Mouse (Mus musculus) liver, embryonic 15.5 days (tissue): ENCODE data around the gene Enoph1. TPM values are rescaled to one million over a fixed set of nuclear protein-coding genes. Genes with fewer than 3 reads are reported as not detected.

Experiments used
- ATAC-seq: fragments of 200-750 bp; cut with Nextera tagmentation; 2 replicates; pipeline ENCODE4 v1.8.0; 2017; ENCODE audit warnings: moderate number of reproducible peaks, mild to moderate bottlenecking, moderate library complexity; ENCODE audit not compliant: insufficient read depth
- H3K27ac ChIP-seq: fragments of 300-500 bp; sonication (generic); replicated peaks from 2 replicates; pipeline ENCODE4 v1.5.1; 2015; ENCODE audit warnings: mild to moderate bottlenecking, inconsistent platforms
- H3K27me3 ChIP-seq: fragments of 300-500 bp; sonication (generic); 2 replicates; pipeline ENCODE4 v1.6.1; 2015; ENCODE audit warnings: mild to moderate bottlenecking, inconsistent platforms
- H3K36me3 ChIP-seq: fragments of 300-500 bp; sonication (generic); replicated peaks from 2 replicates; pipeline ENCODE4 v1.6.1; 2015; ENCODE audit warnings: moderate library complexity, mild to moderate bottlenecking, inconsistent platforms
- H3K4me1 ChIP-seq: fragments of 300-500 bp; sonication (generic); replicated peaks from 2 replicates; pipeline ENCODE4 v1.6.1; 2015; ENCODE audit warnings: inconsistent platforms
- H3K4me2 ChIP-seq: fragments of 300-500 bp; sonication (generic); 2 replicates; pipeline ENCODE4 v1.6.1; 2015; ENCODE audit warnings: moderate library complexity, mild to moderate bottlenecking, inconsistent platforms
- H3K4me3 ChIP-seq: fragments of 300-500 bp; sonication (generic); replicated peaks from 2 replicates; pipeline ENCODE4 v1.5.1; 2015; ENCODE audit warnings: mild to moderate bottlenecking, inconsistent platforms
- H3K9ac ChIP-seq: fragments of 300-500 bp; sonication (generic); 2 replicates; pipeline ENCODE4 v1.6.1; 2015; ENCODE audit warnings: moderate library complexity, mild to moderate bottlenecking, inconsistent platforms
- H3K9me3 ChIP-seq: fragments of 300-500 bp; sonication (generic); replicated peaks from 2 replicates; pipeline ENCODE4 v1.6.1; 2016; ENCODE audit warnings: inconsistent platforms
- WGBS: fragments of 180-500 bp; shearing (Covaris S2); methylation state at CpG from one replicate; pipeline ENCODE4 v1.1.7; 2015; ENCODE audit warnings: mixed read lengths; ENCODE audit not compliant: insufficient replicate concordance; 5-methylcytosine and 5-hydroxymethylcytosine counted together
- polyA plus RNA-seq: library from polyadenylated mRNA; unstranded; fragments of >200 nt; fragmentation: Nextera tagmentation; extraction: Ambion mirVana; gene quantifications from 2 replicates; pipeline ENCODE4 v1.2.1, GENCODE M21; 2015

Enoph1 gene
- polyA plus RNA-seq, 1 experiment from 2014 or later: 15.4 TPM

- Histone ChIP-seq H3K27ac (no peak overlapping the region; the same call in 1 of the 2 replicates), H3K4me2 (peak overlapping the region; percentile 18; the same call in 1 of the 2 replicates), H3K9me3 (no peaks in the 10 kb centered on the region), H3K36me3 (peaks cover 14% of the 10 kb centered on the region), H3K4me3 (no peak overlapping the region), H3K27me3 (no peaks in the 10 kb centered on the region), H3K4me1 (peaks cover 22% of the 10 kb centered on the region), H3K9ac (no peak overlapping the region)
- 27% methylated on average over 11 of the region's 11 CpGs for WGBS
- peak; percentile 72 for ATAC-seq
These were observed 15.2 kb downstream of the Enoph1 start for GRCm38 (mm10) chr5:100054807-100055547.

- Histone ChIP-seq H3K27me3 (no peaks in the 10 kb centered on the region), H3K9ac (no peak overlapping the region), H3K9me3 (no peaks in the 10 kb centered on the region), H3K36me3 (peaks cover 17% of the 10 kb centered on the region), H3K27ac (no peak overlapping the region), H3K4me3 (no peak overlapping the region), H3K4me2 (no peak overlapping the region), H3K4me1 (peaks cover 22% of the 10 kb centered on the region)
- WGBS: 39% methylated on average over 5 of the region's 5 CpGs
- ATAC-seq: no peak
These were observed 16.1 kb downstream of the Enoph1 start for GRCm38 (mm10) chr5:100055866-100056369.

DNA sequence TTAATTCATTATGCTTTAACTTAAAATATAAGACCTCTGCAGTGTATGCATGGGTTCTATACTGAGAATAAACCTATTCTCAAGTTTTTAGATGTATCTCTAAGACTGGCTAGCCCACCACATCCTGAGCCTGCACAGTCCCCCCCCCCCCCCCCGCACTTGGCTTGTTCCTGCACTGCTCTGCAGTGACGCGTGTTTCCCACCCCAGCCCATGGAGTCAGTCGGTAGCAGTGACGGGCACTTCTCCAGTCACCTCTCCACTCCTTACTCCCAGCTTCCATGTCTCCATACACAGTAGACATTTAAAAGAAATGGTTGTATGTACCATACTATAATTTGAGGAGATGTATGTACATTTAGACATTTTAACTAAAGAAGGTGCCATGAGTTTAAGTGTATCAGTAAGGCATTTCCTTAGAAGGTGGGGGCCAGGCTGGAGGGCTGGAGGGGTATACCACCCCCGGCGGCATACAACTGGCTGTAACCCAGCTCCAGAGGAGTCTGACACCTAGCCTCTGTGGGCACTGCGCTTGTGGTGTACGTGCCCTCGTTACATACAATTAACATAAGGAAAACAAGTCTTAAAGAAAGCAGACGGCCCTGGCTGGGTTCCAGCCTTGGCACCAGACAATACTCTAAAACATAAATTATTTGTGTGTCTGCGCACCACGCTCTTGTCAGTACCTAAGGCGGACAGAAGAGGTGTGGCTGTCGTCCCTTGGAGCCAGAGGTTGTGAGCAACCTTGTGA is 17.9 kb downstream of the Enoph1 start:
- WGBS: 82% methylated on average over 14 of the region's 15 CpGs
- H3K9me3 ChIP-seq: no peaks in the 10 kb centered on the region
- H3K4me2 ChIP-seq: no peak overlapping the region
- no peak overlapping the region for H3K4me3 ChIP-seq
- H3K9ac ChIP-seq: no peak overlapping the region
- H3K4me1 ChIP-seq: peaks cover 22% of the 10 kb centered on the region
- no peak overlapping the region for H3K27ac ChIP-seq
- H3K36me3 ChIP-seq: peaks cover 31% of the 10 kb centered on the region
- ATAC-seq: no peak
- H3K27me3 ChIP-seq: no peaks in the 10 kb centered on the region

DNA sequence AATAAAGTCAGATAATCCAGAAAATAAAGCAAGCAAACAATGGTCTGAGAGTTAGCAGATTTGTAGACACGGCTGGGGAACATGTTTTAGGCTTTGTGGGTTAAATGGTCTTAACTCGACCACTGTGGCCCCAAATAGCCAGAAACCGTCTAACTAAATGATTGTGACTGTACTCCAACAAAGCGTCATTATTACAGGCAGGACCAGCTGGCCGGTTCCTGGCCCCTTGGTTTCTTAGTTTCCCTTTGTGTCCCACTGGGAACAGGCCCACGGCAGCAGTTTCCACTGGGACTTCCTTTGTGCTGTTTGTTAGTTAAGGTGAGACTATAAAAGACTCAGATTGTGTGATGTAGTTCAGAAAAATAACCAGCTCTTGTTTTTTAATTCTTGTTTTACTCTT is 18.9 kb downstream of the Enoph1 start:
- H3K27me3 ChIP-seq: no peaks in the 10 kb centered on the region
- no peak overlapping the region for H3K4me3 ChIP-seq
- H3K4me2 ChIP-seq: no peak overlapping the region
- ATAC-seq: no peak
- H3K36me3 ChIP-seq: peaks cover 34% of the 10 kb centered on the region
- peaks cover 22% of the 10 kb centered on the region for H3K4me1 ChIP-seq
- no peak overlapping the region for H3K9ac ChIP-seq
- WGBS: 71% methylated on average over 6 of the region's 6 CpGs
- H3K27ac ChIP-seq: no peak overlapping the region
- no peaks in the 10 kb centered on the region for H3K9me3 ChIP-seq

DNA sequence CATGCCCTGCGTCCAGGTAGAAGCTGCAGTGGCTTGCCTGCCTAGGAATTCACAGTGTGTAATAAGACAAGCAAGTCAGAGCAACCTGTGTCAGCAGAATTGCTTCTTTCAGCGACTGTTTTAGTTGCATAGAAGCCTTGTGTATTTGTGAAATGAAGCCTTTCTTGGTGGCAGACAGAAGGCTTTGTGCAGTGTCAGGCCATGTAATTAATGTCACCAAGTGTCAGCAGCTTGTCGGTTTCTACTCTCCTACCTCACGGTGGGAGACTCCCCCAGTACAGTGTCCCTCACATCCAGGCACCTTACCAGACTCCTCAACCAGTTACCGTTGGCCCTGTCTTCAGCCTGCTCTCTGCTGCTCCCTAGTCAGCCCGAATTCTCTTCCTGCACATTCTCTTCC is 19.5 kb downstream of the Enoph1 start:
- Histone ChIP-seq H3K36me3 (peaks cover 39% of the 10 kb centered on the region), H3K27ac (no peak overlapping the region), H3K9me3 (no peaks in the 10 kb centered on the region), H3K4me2 (no peak overlapping the region), H3K4me1 (peaks cover 18% of the 10 kb centered on the region), H3K4me3 (no peak overlapping the region), H3K9ac (no peak overlapping the region), H3K27me3 (no peaks in the 10 kb centered on the region)
- 72% methylated on average over 6 of the region's 6 CpGs for WGBS
- ATAC-seq: no peak

GRCm38 (mm10) chr5:100060876-100061275 is 21.1 kb downstream of the Enoph1 start:
- no peaks in the 10 kb centered on the region for H3K27me3 ChIP-seq
- peaks cover 2% of the 10 kb centered on the region for H3K4me1 ChIP-seq
- 85% methylated on average over 14 of the region's 14 CpGs for WGBS
- H3K27ac ChIP-seq: no peak overlapping the region
- no peaks in the 10 kb centered on the region for H3K9me3 ChIP-seq
- no peak overlapping the region for H3K9ac ChIP-seq
- H3K4me2 ChIP-seq: no peak overlapping the region
- peaks cover 51% of the 10 kb centered on the region for H3K36me3 ChIP-seq
- H3K4me3 ChIP-seq: no peak overlapping the region
- no peak for ATAC-seq

- H3K36me3 ChIP-seq: peaks cover 28% of the 10 kb centered on the region
- no peaks in the 10 kb centered on the region for H3K4me1 ChIP-seq
- ATAC-seq: no peak
- no peaks in the 10 kb centered on the region for H3K27me3 ChIP-seq
- no peaks in the 10 kb centered on the region for H3K9me3 ChIP-seq
- H3K4me3 ChIP-seq: no peak overlapping the region
- H3K9ac ChIP-seq: no peak overlapping the region
- no peak overlapping the region for H3K27ac ChIP-seq
- H3K4me2 ChIP-seq: no peak overlapping the region
- 85% methylated on average over 16 of the region's 16 CpGs for WGBS
These were observed 27.8 kb downstream of the Enoph1 start for GRCm38 (mm10) chr5:100067579-100067978.

- no peak for ATAC-seq
- H3K9me3 ChIP-seq: no peaks in the 10 kb centered on the region
- H3K36me3 ChIP-seq: peaks cover 18% of the 10 kb centered on the region
- WGBS: 71% methylated on average over 2 of the region's 2 CpGs
- no peak overlapping the region for H3K4me3 ChIP-seq
- no peak overlapping the region for H3K4me2 ChIP-seq
- no peak overlapping the region for H3K27ac ChIP-seq
- H3K27me3 ChIP-seq: no peaks in the 10 kb centered on the region
- H3K4me1 ChIP-seq: no peaks in the 10 kb centered on the region
- H3K9ac ChIP-seq: no peak overlapping the region
These were observed 29.7 kb downstream of the Enoph1 start for GRCm38 (mm10) chr5:100069526-100069925.

GRCm38 (mm10) chr5:100070255-100070654 is 30.5 kb downstream of the Enoph1 start:
- Histone ChIP-seq H3K9me3 (no peaks in the 10 kb centered on the region), H3K36me3 (peaks cover 11% of the 10 kb centered on the region), H3K27ac (no peak overlapping the region), H3K9ac (no peak overlapping the region), H3K27me3 (no peaks in the 10 kb centered on the region), H3K4me2 (no peak overlapping the region), H3K4me1 (no peaks in the 10 kb centered on the region), H3K4me3 (no peak overlapping the region)
- no peak for ATAC-seq
- 8% methylated on average over 3 of the region's 3 CpGs for WGBS

- H3K27ac ChIP-seq: no peak overlapping the region
- 0 out of 2 replicates have a peak, but pooled peaks cover 10% of the 10 kb centered on the region for H3K36me3 ChIP-seq
- ATAC-seq: no peak
- no peak overlapping the region for H3K4me3 ChIP-seq
- no peaks in the 10 kb centered on the region for H3K27me3 ChIP-seq
- H3K9ac ChIP-seq: no peak overlapping the region
- H3K9me3 ChIP-seq: no peaks in the 10 kb centered on the region
- no peak overlapping the region for H3K4me2 ChIP-seq
- 86% methylated on average over 5 of the region's 5 CpGs for WGBS
- H3K4me1 ChIP-seq: no peaks in the 10 kb centered on the region
These were observed 31.8 kb downstream of the Enoph1 start for GRCm38 (mm10) chr5:100071541-100071940.

- Histone ChIP-seq H3K9me3 (no peaks in the 10 kb centered on the region), H3K36me3 (0 out of 2 replicates have a peak, but pooled peaks cover 10% of the 10 kb centered on the region), H3K4me2 (no peak overlapping the region), H3K9ac (no peak overlapping the region), H3K27me3 (no peaks in the 10 kb centered on the region), H3K4me1 (no peaks in the 10 kb centered on the region), H3K4me3 (no peak overlapping the region), H3K27ac (no peak overlapping the region)
- ATAC-seq: no peak
- 72% methylated on average over 9 of the region's 9 CpGs for WGBS
These were observed 32.8 kb downstream of the Enoph1 start for GRCm38 (mm10) chr5:100072557-100072956.
